Mouse (Mus musculus) neutrophil, adult 65 days (primary cell): Measurements from ENCODE around the gene Orc1. TPM values are rescaled to one million over a fixed set of nuclear protein-coding genes. Genes with fewer than 3 reads are reported as not detected.

ENCODE experiments used
- total RNA-seq: library from RNA; stranded (reverse); gene quantifications from 2 replicates; pipeline ENCODE4 v1.2.4, GENCODE M21; 2023

Gene Orc1
- total RNA-seq: 6.0 and 7.1 TPM in 2 replicates

DNA sequence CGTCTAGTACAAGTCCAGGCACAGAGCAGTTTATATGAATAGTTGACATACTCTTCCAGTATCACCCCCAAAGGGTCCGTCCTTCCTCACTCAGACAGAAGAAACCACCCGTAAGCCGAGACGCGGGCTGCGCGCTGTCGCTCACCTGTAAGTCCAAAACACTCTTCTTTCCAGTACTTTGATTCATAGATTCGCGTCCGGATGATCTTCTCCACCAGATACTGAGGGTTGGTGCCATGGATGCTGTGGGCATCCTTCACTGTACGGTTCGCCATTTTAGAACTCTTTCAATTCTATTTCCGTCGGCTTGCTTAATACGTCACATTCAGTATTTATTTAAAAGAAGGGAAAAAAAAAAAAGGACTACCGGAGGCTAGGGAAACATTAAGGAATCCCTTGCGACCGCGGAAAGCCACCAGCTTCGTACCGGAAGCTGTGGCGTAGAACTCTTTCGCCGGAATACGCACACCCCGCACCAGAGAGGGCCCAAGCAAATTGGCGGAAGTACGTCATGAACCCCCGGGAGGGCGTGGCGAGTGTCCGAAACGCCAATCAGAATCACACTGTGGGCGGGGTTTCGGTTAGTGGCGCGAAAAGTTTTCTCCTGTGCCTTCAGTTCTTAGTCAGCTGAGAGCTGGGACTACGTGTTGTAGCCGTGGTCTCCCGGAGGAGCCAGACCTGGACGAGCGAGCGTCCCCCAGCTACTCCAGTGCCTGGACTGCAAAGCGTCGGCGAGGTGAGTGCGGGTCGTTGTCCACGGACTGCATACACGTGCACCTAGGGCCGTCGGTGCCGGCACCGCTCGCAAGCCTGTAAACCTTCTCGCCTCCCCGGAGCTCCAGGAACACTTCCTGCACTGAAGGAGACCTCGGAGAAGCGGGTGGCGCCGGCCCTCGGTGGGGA is at the start of gene Orc1, which contains the start of gene Prpf38a:
Orc1 (plus strand) TSS at position 584 of the 903 bp plus-strand sequence.
Prpf38a (minus strand) TSS at position 497 of the 903 bp plus-strand sequence.

DNA sequence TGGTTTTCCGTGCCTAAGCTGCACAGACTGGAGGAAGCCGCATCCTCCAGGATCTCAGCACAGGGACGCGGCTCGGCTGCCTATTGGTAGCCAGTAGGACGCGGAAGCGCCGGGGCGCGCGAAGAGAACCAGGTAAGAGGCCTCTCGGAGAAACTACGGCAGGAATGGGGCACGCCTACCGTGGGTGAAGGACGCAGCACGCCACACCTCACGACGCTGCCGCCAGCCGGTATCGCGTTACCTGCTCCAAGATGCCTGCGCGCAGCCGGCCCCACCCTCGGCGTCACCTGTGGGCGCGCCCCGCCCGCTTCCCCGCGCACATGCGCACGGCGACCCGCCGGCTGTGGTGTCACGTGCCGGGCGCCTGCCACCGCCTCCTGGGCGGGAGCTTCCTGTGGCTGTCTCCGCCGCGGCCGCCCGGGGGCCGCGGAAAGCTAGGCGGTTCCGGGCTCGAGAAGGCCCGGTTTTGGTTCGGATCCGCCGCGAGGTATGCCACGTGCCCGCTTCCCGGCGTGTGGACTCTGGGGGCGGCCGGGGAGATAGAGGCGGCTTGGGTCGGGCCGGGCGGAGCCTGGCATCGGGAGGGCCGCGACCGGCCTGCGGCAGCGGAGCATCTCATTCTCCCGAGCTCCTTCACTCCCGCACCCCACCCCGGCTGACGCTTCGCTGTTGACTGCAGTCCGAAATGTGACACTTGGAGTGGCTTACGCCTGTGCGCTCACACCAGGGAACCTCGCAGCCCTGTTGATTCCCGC is 40.5 kb downstream of the Orc1 start, which contains the start of gene Cc2d1b:
Cc2d1b (plus strand) TSS at position 354 of the 755 bp plus-strand sequence.

Other genes with a start within 250 kb of the Orc1 start
- not detected in 2 replicates for gene Shisal2a, start 196.1 kb upstream of the Orc1 start, total RNA-seq
- gene Gpx7, start 172.5 kb upstream of the Orc1 start, total RNA-seq: 0.32 TPM in 1 of 2 replicates, not detected in the other
- 47.5 and 54.0 TPM in 2 replicates for gene Tut4, start 120.0 kb upstream of the Orc1 start, total RNA-seq
- gene Prpf38a, start 87 bp upstream of the Orc1 start, total RNA-seq: 39.1 and 46.7 TPM in 2 replicates
- gene Cc2d1b, start 40.5 kb downstream of the Orc1 start, total RNA-seq: 36.4 and 51.5 TPM in 2 replicates
- not detected in 2 replicates for gene 3110021N24Rik, start 140.2 kb downstream of the Orc1 start, total RNA-seq
- 4.1 and 5.8 TPM in 2 replicates for gene Zfyve9, start 201.4 kb downstream of the Orc1 start, total RNA-seq